Mouse (Mus musculus) midbrain, embryonic 16.5 days (tissue): ENCODE data around the gene Dpp9. TPM values are rescaled to one million over a fixed set of nuclear protein-coding genes. Genes with fewer than 3 reads are reported as not detected.
A peak's percentile ranks its signal among the peaks of the same experiment; 100 is the strongest.

ENCODE experiments used
- ATAC-seq: fragments of 200-750 bp; cut with Nextera tagmentation; 2 replicates; pipeline ENCODE4 v1.8.0; 2017; ENCODE audit warnings: moderate TSS enrichment
- H3K27ac ChIP-seq: fragments of 300-500 bp; sonication (generic); 2 replicates; pipeline ENCODE4 v1.5.1; 2014; ENCODE audit warnings: mild to moderate bottlenecking, low read length, mixed read lengths
- H3K27me3 ChIP-seq: fragments of 300-500 bp; sonication (generic); 2 replicates; pipeline ENCODE4 v1.6.1; 2014; ENCODE audit warnings: low read depth, low read length, mixed read lengths; ENCODE audit not compliant: control insufficient read depth, insufficient read depth
- H3K36me3 ChIP-seq: fragments of 300-500 bp; sonication (generic); 2 replicates; pipeline ENCODE4 v1.6.1; 2014; ENCODE audit warnings: mild to moderate bottlenecking, low read length, moderate library complexity, mixed read lengths; ENCODE audit not compliant: control insufficient read depth, insufficient read depth
- H3K4me1 ChIP-seq: fragments of 300-500 bp; sonication (generic); 2 replicates; pipeline ENCODE4 v1.6.1; 2014; ENCODE audit warnings: mild to moderate bottlenecking, low read length, mixed read lengths; ENCODE audit not compliant: control insufficient read depth, insufficient read depth
- H3K4me2 ChIP-seq: fragments of 300-500 bp; sonication (generic); 2 replicates; pipeline ENCODE4 v1.6.1; 2014; ENCODE audit warnings: mild to moderate bottlenecking, low read length, mixed read lengths
- H3K4me3 ChIP-seq: fragments of 300-500 bp; sonication (generic); 2 replicates; pipeline ENCODE4 v1.5.1; 2014; ENCODE audit warnings: low read depth, mild to moderate bottlenecking, low read length, moderate library complexity, mixed read lengths
- H3K9ac ChIP-seq: fragments of 300-500 bp; sonication (generic); 2 replicates; pipeline ENCODE4 v1.6.1; 2014; ENCODE audit warnings: low read depth, low read length, mixed read lengths
- H3K9me3 ChIP-seq: fragments of 300-500 bp; sonication (generic); replicated peaks from 2 replicates; pipeline ENCODE4 v1.6.1; 2014; ENCODE audit warnings: mild to moderate bottlenecking, low read length, mixed read lengths; ENCODE audit not compliant: control insufficient read depth, poor library complexity, severe bottlenecking
- WGBS: fragments of 180-500 bp; shearing (Covaris S2); extraction: QIAGEN DNeasy Blood & Tissue Kit; methylation state at CpG from one replicate; pipeline ENCODE4 v1.1.7; 2014; 5-methylcytosine and 5-hydroxymethylcytosine counted together
- microRNA counts: library from miRNA; unstranded; fragments of <30 nt; microRNA quantifications from one replicate; lab custom pipeline; 2016
- microRNA-seq: library from miRNA; unstranded; fragments of <30 nt; microRNA quantifications from one replicate; pipeline ENCODE4, GENCODE M21; 2017
- polyA plus RNA-seq: library from polyadenylated mRNA; unstranded; fragments of >200 nt; fragmentation: Nextera tagmentation; extraction: Ambion mirVana; gene quantifications from 2 replicates; pipeline ENCODE4 v1.2.1, GENCODE M21; 2015

Dpp9 gene
- polyA plus RNA-seq, 1 experiment from 2014 or later: 24.2 TPM

DNA sequence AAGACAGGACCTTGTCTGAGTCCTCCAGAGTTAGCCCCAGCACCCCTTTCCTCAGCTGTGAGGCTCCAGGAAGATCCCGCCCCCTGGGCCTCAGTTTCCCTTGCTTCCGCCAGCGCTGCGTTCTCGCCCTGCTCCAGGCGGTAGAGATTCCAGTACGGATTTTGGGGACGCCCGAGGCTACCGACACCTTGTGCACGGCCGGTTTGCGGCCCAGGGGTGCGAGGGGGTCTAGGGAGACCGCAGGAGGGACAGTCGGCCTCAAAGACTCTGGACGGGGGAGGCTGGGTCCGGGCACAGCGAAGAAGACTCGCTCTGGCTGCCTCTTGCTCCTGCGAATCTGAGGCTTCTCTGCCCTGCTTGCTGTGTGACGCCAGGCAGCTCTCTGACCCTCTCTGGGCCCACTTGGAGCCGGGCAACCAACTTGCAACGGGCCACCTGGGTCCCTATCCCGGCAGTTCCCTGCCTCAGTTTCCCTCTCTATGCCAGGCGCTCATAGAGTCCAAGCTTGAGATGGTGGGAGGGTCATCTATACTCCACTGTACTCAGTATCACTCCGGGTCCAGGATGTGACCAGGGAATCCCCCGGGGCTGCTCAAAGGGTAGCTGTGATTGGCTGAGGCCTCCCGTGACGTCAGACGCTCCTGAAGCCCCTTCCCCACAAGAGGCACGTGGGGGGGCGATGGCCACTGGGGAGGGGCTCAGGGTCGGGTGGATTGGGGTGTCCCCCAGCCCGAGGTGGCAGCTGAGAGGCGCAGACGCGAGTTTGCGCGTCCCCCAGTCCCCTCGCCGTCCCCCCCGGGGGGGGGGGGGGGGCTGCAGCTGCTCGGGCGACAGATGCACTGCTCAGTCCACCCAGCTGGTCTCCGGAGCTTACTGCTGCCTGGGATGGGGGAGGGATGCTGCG lies 76.8 kb downstream of the Dpp9 start:
- WGBS: 2% methylated on average over 34 of the region's 47 CpGs
- H3K4me3 ChIP-seq: peak overlapping the region; percentile 52
- peaks cover 32% of the 10 kb centered on the region for H3K4me1 ChIP-seq
- H3K9ac ChIP-seq: peak overlapping the region; percentile 71
- ATAC-seq: peak; percentile 37
- H3K27me3 ChIP-seq: no peaks in the 10 kb centered on the region
- H3K4me2 ChIP-seq: peak overlapping the region; percentile 86
- no peaks in the 10 kb centered on the region for H3K9me3 ChIP-seq
- no peak overlapping the region for H3K27ac ChIP-seq
- H3K36me3 ChIP-seq: no peaks in the 10 kb centered on the region

DNA sequence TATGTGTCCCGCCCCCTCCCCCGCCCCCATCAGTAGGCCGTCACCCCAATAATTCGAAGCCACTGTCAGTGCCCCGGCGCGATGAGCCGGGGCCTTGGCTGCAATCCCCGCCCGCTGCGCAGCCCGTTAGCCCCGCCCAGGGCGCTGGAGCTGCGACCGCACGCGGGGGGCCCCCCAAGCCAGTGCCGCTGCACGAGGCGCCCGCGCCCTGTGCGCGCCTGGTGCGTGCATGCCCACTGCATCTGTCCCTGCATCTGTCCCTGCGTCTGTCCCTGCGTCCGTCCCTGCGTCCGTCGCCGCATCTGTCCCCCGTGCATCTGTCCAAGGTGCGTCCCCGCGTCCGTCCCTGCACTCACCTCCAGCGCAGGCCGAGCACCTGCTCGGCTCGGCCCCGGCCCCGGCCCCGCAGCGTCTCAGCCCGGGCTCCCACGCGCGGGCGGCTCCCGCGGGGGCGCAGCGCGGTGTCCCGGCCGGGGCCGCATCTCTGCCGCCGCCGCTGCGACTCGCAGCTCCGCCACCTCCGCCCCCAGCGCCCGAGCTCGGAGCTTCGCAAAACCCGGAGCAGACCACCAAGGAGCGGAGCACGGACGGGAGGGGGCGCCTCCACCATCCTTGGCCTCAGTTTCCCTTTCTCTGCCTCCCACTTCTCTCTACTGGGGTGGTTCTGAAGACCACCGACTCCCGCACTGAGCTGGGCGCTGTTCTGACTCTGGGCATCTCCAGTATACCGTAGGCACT lies 78.7 kb downstream of the Dpp9 start, which contains the start of gene Sema6b:
Sema6b (minus strand) TSS at position 486 of the 738 bp plus-strand sequence.
- H3K4me2 ChIP-seq: peak within 1 kb of the TSS; percentile 73
- H3K27ac ChIP-seq: peak within 1 kb of the TSS; percentile 78
- H3K9ac ChIP-seq: peak within 1 kb of the TSS; percentile 90
- H3K36me3 ChIP-seq: no peaks in the 10 kb centered on the region
- H3K9me3 ChIP-seq: no peaks in the 10 kb centered on the region
- H3K4me3 ChIP-seq: peak within 1 kb of the TSS; percentile 84
- H3K4me1 ChIP-seq: peaks cover 32% of the 10 kb centered on the region
- no peaks in the 10 kb centered on the region for H3K27me3 ChIP-seq
- WGBS: 1% methylated on average over 61 of the region's 79 CpGs
- ATAC-seq: peak; percentile 46

DNA sequence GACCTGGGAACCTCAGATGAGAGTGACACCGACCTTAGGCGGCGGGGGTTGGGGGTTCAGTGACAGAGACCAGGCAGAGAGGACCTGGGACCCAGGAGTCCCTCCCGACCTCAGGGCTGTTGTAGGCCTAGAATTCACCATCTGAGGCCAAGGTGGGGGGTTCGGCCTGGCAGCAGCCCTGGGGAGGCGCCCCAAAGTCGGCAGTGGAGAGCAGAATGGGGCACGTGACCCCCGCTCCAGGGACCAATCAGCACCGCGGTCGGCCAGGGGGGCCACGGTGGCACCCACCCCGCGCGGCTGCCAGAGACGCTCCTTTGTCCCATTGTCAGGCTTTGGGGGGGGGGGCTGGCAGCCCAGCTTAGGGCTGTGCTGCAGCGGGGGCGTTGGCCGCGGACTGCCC lies 79.3 kb downstream of the Dpp9 start:
- H3K36me3 ChIP-seq: no peaks in the 10 kb centered on the region
- H3K27me3 ChIP-seq: no peaks in the 10 kb centered on the region
- peaks cover 38% of the 10 kb centered on the region for H3K4me1 ChIP-seq
- peak; percentile 37 for ATAC-seq
- H3K9ac ChIP-seq: peak overlapping the region; percentile 90
- H3K4me2 ChIP-seq: peak overlapping the region; percentile 73
- H3K4me3 ChIP-seq: peak overlapping the region; percentile 84
- no peaks in the 10 kb centered on the region for H3K9me3 ChIP-seq
- peak overlapping the region; percentile 78 for H3K27ac ChIP-seq
- 4% methylated on average over 19 of the region's 21 CpGs for WGBS

DNA sequence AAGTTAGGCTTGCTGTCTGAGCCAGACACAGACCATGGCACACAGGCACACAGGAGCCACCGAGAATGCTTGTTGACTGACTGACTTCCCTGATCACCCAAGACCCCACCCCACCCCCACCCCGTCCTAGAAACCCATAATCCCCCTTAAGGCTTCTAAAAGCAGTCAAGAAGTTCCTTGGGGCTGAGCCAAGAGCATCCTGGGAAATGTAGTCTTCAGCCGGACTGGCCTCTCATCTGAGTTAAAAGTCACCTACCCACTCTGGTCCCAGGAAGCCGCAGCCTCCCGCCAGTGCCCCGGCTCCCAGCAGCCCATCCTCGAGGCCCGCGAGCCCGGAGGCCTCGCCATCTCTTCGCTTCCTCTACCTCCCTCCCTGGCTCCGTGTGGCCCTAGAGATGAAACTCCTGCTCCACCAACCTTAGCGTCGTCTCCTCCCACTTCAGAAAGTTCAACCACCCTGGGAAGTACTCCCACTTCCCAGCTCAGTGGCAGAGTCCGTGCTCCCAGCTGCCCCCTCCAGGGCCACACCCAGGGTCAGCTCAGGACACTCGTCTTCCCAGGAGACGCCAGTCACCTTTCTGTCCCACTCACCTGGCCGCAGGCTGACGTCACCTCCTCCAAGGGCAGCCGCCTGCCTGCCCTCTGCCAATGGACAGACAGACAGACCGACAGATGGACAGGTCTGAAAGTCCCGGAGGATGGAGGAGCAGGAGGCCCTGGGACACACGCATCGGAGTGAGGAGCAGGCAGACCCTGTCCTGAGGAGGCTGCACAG lies 80.7 kb downstream of the Dpp9 start:
- Histone ChIP-seq H3K9me3 (no peaks in the 10 kb centered on the region), H3K4me2 (peak overlapping the region; percentile 73), H3K4me1 (peaks cover 39% of the 10 kb centered on the region), H3K4me3 (peak overlapping the region; percentile 84), H3K9ac (peak overlapping the region; percentile 90; the same call in 1 of the 2 replicates), H3K36me3 (no peaks in the 10 kb centered on the region), H3K27ac (no peak overlapping the region), H3K27me3 (no peaks in the 10 kb centered on the region)
- ATAC-seq: no peak
- WGBS: 16% methylated on average over 25 of the region's 25 CpGs

MicroRNAs within 50 kb of the gene (microRNA counts, 519-probe panel; counts per million panel counts)
- microRNA mmu-miR-7b (lab: Ali Mortazavi, UCI): 2,646 counts per million, percentile 79 among the panel's probes with 10 or more counts

Small RNAs within 50 kb of the gene (microRNA-seq; reads per million reads assigned to microRNA genes)
- gene Gm44397 (not detected), gene Mir7b (3,671 reads per million, percentile 88 among the genes with 10 or more reads in this experiment)

Other genes with a start within 250 kb of the Dpp9 start
- 185 and 187 TPM in 2 replicates for gene Shd, start 248.4 kb downstream of the Dpp9 start, polyA plus RNA-seq
- gene Fsd1, start 232.4 kb downstream of the Dpp9 start, polyA plus RNA-seq: 200 and 218 TPM in 2 replicates
- gene Stap2, start 213.3 kb downstream of the Dpp9 start, polyA plus RNA-seq: 6.4 and 7.6 TPM in 2 replicates
- gene Mpnd, start 213.2 kb downstream of the Dpp9 start, polyA plus RNA-seq: 115 and 117 TPM in 2 replicates
- 102 and 108 TPM in 2 replicates for gene Sh3gl1, start 182.3 kb downstream of the Dpp9 start, polyA plus RNA-seq
- gene Chaf1a, start 178.5 kb downstream of the Dpp9 start, polyA plus RNA-seq: 3.6 and 5.0 TPM in 2 replicates
- 84.0 and 88.5 TPM in 2 replicates for gene Ubxn6, start 143.9 kb downstream of the Dpp9 start, polyA plus RNA-seq
- gene Hdgfl2, start 139.3 kb downstream of the Dpp9 start, polyA plus RNA-seq: 140 and 148 TPM in 2 replicates
- gene Plin4, start 109.1 kb downstream of the Dpp9 start, polyA plus RNA-seq: 0.05 and 0.15 TPM in 2 replicates
- 1.2 and 2.8 TPM in 2 replicates for gene Plin5, start 101.3 kb downstream of the Dpp9 start, polyA plus RNA-seq
- gene Lrg1, start 96.9 kb downstream of the Dpp9 start, polyA plus RNA-seq: 0.25 and 0.30 TPM in 2 replicates
- gene Sema6b, start 78.6 kb downstream of the Dpp9 start, polyA plus RNA-seq: 13.2 and 14.4 TPM in 2 replicates
- 10.5 and 10.8 TPM in 2 replicates for gene Tnfaip8l1, start 56.4 kb downstream of the Dpp9 start, polyA plus RNA-seq
- 65.7 and 71.5 TPM in 2 replicates for gene Mydgf, start 35.0 kb downstream of the Dpp9 start, polyA plus RNA-seq
- 15.5 and 18.2 TPM in 2 replicates for gene Fem1a, start 37.9 kb upstream of the Dpp9 start, polyA plus RNA-seq
- gene Ticam1, start 57.9 kb upstream of the Dpp9 start, polyA plus RNA-seq: 1.3 TPM in 2 replicates
- gene Plin3, start 74.0 kb upstream of the Dpp9 start, polyA plus RNA-seq: 10.7 and 12.3 TPM in 2 replicates
- gene Arrdc5, start 81.4 kb upstream of the Dpp9 start, polyA plus RNA-seq: not detected in 2 replicates
- gene Uhrf1, start 84.4 kb upstream of the Dpp9 start, polyA plus RNA-seq: 11.6 and 15.6 TPM in 2 replicates
- 63.7 and 75.3 TPM in 2 replicates for gene Kdm4b, start 107.2 kb upstream of the Dpp9 start, polyA plus RNA-seq